Mouse (Mus musculus): Measurements from ENCODE around the gene Defb20.
A peak's percentile ranks its signal among the peaks of the same experiment; 100 is the strongest.
"Not testable (repeated sequence)": the region's sequence is repeated elsewhere in the genome, so short reads cannot be mapped to it uniquely, and the experiment has no call there.

Gene Defb20

DNA sequence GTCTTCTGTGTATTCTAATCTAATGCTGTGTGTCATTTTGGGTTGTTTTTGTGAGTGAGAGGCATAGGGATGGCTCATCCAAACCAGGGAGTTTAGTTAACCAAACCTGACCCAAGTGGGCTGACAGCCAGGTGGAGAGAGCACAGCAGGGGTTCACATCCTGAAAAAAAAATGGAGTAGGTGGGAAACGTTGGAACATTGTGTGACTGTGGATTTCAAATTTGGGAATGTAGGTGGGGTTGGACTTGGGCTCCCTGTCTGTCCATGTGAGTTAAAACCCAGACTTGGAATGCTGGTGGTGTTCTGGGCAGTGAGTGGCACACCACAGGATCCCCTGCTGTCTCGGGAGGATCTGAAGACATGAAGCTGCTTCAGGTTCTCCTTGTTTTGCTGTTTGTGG lies at the start of gene Defb20:
TSS of gene Defb20 (plus strand) at position 301 of the 400 bp plus-strand sequence.
- DNase-seq: no peak

DNA sequence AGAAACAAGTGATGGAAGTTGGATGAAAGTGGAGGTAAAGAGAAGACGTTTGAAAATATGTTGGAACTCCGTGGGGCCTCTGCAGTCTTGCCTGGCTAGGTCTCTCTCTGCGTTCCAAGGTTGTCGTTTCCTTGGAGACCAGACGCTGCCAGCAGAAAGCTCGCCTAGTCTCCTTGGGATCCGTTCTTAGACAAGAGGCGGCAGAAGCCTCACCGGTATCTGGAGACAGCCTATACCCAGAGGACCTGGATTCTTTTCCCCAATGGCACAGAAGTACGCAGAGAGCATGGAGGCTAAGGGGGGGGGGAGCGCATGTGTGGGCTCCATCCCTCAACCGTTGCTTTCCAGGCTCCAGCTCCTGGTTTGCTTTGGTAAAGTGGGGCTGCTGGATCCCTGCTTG lies 49.4 kb upstream of the Defb20 start:
- peak; percentile 60 for DNase-seq

DNA sequence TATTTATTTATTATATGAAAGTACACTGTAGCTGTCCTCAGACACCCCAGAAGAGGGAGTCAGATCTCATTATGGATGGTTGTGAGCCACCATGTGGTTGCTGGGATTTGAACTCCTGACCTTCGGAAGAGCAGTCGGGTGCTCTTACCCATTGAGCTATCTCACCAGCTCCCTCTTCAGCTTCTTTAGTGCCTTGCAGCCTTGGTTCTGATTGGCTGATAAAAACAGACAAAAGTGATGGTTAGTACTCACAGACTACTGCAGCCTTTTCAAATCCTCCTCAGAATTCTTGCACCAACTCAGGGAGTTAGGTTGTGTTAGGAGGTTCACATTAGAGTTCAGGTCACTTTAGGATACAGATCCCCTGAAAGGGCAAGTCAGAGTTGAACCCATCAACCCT lies 48.4 kb upstream of the Defb20 start:
- DNase-seq: not testable (repeated sequence)

DNA sequence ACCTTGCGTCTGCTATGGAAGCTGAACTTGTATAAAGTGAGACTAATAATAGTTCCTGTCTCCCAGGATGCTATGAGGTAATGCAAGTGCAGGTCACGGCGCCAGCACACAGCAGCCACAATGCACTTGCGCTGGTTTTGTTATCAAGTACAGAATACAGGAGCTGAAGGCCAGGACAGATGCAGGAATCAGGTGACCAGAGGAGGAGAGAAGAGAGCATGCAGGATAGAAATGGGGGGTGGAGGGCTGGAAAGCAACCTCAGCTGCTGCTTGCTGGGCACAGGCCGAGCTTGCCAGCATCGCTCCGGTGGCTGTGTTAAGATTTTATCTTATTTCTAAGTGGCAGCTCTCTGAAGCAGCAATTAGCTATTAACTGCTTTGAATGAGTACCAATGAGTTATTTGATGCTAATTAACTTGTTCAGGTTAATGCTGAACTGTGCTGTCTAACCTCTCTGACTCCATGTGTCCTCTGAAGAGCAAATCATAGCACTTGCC lies 40.4 kb upstream of the Defb20 start:
- no peak for DNase-seq

DNA sequence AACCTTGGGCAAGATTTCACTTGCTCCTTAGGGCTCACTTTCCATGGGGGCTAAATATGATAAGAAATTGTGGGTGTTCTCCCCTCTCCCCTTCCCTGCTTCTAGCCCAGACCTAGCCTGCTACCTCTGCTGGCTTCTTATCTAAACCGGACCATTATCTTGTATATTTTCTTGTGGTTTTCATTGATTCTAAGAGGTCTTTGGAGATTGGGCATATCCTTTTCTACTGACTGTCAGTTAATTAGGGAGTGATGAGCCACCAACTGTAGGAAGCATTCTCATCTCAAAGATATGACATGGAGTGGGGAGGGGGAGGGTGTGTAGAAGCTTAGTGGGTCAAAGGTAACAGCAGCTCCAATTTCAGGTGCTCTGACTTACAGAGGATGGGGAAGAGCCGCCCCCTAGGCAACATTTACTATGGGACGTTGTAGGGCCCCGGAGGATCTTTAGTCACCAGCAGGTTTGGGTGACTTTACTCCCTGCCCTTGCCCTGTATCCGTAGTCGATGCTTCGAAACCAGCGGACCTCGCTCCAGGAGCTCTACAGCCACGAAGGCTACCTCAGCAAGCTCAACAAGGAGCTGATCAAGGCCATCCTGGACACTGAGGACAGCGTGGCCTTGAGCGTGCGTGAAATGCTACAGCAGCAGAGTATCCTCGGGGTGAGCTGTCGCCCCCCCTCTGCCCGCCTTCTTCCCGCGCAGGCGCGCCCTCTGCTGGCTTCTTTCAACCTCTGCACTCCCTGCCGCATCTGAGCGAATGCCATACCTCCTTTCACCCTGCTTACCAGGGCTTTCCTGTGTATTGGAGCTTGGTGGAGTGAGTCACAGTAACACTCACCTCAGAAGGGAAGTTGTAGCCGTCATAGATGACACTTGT lies 39.6 kb upstream of the Defb20 start:
- peak; percentile 85 for DNase-seq

DNA sequence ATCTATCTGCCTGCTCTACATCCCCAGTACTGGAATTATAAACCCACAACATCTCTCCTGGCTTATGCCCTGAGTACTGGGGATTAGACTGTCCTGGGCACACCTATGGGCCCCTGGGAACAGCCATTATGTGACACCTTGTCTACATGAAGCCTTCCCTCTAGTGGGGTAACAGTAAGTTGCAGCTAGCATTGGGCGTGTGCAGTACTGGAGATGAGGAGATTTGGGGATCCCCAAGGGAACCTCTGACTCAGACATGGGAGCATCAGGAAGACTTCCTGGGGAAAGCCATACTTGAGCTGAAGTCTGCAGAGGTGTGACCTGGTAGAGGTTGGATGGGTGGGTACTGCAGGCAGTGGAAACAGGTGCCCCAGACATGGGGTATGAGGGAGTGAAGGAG lies 37.9 kb upstream of the Defb20 start:
- no peak for DNase-seq

DNA sequence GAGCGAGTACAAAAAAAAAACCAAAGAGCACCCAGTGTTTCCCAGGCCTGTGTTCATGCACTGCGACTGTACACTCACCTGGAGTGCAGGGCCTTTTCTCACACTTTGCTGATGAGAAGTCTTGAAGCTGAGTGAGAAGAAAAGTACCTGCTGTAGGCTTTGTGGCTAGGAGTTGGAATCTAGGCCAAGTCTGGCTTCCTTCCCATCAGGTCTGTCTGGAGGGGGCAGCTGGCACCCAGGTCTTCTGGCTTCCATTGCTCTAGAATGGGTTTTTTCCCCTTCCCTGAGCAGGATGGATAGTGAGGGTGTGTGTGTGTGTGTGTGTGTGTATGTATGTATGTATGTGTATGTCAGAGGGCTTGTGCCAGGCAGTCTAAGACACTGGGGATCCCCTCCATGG lies 37.0 kb upstream of the Defb20 start:
- no peak for DNase-seq

DNA sequence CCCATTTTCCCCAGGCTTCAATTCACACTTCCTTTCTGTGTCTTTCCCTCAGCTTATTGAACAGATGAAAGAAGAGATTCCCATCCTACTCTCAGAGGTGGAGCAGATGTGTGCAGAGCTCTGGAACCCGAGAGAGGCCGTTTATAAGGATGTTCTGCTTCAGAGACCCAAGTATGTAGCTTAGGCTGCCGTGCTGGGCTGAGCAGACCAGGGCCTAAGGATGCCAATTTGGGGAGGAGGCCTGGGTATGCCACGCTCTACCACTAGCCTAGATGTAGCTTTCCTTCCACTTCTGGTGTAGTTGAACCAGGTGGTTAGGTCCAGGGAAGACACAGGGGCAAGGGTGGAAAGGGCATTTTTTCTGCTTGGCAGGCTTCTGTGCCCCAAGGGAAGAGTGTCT lies 34.5 kb upstream of the Defb20 start:
- no peak for DNase-seq

DNA sequence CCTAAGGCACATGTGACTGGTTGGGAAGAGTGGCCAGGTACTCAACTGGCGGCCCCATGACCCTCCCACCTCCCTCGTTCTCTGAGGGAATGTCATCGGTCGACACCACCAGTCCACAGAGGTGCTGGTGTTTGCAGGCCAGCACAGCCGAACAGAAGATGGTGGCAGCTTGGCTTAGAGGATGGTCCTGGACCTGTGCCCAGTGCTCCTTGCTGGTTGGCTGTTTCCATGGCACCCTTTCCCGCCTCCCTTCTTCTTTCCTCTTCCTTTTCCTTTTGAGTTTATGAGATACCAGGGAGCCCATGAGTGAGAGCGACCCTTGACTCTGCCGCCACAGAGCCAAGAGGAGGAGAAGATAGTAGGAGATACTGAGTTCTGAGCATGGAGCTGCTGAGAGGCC lies 33.6 kb upstream of the Defb20 start:
- DNase-seq: no peak

DNA sequence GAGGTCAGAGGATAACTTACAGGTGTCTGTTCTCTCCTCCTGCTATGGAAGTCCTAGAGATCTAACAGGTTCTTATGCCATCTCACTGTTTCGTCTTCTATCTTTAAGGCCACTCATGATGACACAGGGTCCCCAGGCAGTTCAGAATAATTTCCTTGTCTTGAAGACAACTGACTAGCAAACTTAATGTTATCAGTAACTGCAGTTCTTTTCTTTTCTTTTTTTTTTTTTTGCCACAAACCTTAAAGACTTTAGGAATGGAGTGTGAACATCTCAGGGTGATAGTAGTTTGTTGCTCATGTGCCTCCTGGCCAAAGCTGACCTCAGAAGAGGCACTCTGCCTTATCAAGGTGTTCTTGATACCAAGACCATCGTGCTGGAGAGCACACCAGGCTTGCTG lies 30.2 kb upstream of the Defb20 start:
- DNase-seq: no peak

DNA sequence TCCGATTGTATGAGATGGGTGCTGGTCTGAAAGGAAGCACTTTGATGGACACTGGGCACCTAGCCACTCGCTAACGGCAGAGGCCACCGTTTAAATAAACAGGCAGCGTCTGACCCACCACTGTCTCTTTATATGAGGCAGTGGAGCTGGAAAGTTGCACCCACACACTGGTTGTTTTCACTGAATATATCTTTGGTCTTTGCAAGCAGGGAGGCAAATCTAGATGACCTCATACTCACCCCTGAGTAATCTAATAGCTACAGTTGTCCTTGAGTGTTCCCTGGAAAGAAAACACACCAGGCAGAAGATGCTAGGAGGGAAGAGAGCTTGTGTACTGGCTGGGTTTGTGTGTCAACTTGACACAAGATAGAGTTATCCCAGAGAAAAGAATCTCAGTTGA lies 29.4 kb upstream of the Defb20 start:
- DNase-seq: no peak

DNA sequence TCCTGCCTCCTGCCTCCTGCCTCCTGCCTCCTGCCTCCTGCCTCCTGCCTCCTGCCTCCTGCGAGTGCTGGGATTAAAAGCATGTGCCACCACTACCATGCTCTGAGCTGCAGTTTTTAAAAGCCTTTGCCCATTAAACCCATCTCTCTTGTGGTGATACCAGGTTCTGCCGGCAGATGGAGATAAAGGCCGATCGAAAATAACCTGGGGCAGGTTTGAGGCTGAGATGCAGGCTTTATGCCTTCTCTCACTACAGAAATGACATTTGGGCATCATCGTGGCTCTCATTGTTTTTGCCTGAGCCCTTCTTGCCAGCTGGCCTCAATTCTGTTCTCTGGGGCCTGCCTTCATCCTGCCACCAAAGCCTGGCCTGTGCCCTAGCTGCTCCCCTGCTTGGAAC lies 26.6 kb upstream of the Defb20 start:
- DNase-seq: peak; percentile 56

DNA sequence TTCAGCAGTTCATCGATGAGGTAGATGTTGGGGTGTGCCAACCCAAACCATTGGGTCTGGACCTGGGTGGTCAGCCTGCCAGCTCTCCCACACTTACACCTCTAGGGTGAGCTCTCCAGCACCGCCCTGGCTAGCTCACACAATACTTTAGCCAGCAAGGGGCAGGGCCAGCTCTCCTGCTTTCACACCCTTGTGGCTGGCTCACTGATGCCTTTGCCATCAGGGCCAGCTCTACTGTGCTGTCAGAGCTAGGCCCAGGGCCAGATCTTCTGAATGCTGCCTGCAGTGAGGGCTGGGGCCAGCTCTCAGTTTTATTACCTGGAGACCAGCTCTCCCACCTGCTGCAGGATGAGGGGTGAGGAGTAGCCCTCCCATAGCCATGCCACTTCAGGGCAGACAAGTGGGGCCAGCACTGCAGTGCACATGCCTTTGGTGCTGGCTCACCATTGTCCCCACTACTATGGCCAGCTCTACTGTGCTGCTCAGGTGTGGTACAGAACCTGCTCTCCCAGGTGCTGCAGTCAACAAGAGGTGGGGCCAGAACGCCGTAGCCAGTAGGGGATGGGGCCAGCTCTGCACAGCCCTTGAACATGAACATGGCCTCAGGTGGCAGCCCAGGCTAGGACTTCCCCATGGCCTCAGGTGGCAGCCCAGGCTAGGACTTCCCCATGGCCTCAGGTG lies 24.6 kb upstream of the Defb20 start:
- no peak for DNase-seq

DNA sequence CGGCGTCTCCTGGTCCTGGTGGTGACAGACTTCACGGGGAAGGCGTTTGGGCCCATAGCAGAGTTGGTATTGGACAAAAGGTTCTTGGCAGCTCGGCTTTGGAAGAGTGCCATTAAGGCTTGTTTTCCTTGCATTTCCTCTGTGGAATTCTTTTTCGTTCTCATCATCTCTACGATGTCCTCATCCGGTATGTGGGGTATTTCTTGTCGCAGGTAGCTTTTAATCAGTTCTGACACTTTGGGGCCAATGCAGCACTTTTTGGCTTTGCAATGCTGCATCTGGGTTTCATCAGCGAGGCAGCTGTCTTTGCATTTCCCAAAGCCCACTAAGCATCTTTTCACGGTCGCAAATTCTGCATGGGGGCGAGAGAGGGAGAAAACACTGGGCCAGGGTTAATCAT lies 17.6 kb upstream of the Defb20 start:
- no peak for DNase-seq

DNA sequence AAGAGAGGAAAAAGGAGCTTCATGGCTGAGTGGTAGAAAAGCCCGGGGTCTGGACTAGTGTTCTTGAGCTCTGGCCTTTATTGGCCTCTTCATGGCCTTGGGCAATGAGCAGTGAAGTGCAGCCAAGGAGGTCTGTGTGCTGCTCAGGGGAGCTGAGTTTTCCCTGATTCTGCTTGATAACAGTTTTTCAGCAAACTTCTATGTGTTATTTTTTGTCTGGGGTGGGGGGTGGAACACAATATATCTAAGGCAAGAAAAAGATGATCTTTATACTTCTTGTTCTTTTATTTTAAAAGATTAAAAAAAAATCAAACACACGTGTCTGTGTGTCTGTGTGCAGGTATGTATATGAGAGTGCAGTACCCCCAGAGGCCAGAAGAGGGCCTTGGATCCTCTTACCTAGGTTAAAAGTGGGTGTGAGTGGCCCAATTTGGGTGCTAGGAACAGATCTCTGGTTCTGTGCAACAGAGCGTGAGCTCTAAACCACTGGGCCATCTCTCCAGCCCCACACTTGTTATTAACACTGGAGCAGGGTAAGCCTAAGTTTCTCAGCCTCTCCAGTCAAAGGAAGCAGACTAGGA lies 12.2 kb upstream of the Defb20 start, which contains the start of gene Defb23:
TSS of gene Defb23 (minus strand) at position 51 of the 581 bp plus-strand sequence.
- DNase-seq: no peak

DNA sequence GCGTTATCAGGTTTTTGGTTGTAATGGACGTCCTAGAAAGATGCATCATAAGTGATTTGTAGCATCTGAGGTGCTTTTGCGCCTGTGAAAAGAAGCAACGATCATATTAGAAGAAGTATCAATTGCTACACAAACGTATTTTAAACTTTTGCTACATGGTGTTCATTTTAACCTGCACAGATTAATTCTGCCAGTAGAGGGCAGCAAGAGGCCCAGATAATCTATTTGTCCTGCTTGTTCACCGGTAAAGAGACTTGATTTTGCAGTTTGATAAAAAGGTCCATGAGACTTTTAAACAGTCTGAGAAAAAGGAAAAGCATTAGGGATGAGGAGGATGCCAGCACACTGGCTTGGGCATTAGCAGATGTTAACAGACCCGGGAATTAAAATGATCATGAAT lies 5.9 kb upstream of the Defb20 start:
- peak; percentile 52 for DNase-seq

DNA sequence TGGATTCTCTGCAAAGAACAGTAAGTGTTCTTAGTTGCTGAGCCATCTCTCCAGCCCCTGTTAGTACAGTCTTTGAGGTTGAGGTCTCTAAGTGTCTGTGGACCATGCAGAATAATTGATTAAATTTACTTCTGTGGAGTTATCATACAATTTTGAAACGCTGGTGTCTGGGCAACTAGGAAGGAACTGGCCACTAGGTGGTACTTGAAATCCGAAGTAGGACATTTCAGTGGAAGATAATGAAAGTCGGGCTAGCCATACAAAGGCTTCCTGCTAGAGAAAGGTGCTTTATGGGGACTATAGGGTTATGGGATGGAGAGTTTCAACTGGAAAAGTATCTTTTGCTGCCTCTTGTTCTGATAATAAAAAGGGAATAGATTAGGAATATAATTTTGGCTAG lies 4.4 kb upstream of the Defb20 start:
- no peak for DNase-seq

DNA sequence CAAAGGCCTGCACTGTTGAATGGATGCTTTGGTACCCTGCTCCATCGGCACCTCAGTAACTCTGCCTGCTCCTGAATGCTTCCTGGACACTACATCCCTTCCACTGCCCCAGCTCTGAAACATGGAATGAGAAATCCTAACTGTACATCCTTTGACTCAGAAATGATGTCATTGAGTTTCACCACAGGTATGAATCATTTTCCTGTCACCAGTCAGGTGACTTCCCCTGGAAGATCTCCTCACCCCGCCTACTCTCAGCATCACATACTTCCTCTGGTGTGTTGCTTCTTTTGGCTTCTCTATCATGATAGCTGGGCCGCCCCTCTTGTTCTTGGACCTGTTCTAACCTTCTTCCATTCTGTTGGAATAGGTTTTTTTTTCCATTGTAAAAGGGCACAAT lies 4.0 kb downstream of the Defb20 start:
- no peak for DNase-seq

DNA sequence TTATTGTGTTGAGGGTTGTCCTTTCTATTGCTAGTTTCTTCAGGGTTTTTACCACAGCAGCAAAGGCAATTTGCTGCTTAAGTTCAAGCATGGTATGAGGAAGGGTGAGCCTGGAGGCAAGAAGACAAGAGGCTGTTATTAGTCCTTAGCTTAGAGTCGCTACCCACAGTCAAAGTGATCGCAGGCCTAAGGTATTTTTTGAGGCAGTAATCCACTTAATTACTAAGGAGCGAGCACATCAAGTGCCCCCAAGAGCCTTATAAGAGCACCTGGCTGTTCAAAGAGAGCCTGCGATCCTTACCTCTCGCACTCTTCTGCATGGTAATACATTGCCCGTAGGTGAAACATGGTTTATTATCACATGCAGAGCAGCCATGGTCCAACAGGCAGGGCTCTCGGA lies 4.9 kb downstream of the Defb20 start:
- no peak for DNase-seq

DNA sequence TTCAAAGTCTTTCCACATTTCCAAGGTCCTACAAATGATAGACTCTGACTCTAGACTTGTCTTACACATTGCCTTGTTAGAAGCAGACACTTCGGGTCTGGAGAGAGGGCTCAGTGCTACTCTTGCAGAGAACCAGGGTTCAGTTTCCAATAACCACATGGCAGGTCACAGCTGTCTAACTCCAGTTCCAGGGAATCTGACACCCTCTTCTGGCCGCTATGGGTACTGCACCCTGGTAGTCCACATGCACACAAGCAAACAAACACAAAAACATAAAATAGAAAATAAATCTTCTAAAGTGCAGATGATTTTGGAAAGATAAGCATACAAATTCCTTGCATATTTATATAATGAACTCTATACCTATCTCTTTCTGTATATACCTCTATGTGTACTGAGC lies 10.2 kb downstream of the Defb20 start:
- no peak for DNase-seq

DNA sequence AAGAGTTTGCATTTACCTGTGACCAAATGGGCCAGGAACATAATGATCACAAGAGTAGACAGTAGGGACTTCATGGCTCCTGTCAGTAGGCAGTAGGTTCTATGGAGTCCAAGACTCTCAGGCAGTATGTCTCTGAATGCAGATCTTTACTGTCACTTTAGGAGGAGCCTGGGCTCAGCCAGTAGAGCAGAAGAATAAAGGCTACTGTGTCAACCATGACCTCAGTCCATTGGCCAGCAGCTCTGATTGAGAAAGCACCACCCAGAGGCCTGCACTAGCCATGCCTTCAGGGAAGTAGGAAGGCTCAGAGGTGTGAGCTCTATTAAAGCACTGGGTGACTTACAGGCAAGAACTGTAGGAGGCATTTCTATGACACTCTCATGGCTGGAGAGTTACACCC lies 13.2 kb downstream of the Defb20 start, which contains the start of gene Defb22:
TSS of gene Defb22 (minus strand) at position 101 of the 400 bp plus-strand sequence.
- DNase-seq: no peak

DNA sequence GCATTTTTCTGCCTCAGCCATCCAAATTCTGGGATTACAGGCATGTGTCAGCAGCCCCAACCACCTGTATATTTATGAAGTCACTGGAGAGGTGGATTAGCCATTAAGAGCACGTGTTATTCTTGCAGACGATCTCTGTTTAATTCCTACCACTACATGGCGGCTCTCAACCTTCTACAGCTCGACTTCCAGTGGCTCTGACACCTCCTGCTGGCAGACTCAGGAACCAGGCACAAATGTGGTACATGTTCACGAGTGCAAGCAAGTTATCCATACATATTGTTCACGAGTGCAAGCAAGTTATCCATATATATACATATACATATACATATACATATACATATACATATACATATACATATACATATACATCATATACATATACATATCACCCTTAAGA lies 16.3 kb downstream of the Defb20 start:
- DNase-seq: no peak

DNA sequence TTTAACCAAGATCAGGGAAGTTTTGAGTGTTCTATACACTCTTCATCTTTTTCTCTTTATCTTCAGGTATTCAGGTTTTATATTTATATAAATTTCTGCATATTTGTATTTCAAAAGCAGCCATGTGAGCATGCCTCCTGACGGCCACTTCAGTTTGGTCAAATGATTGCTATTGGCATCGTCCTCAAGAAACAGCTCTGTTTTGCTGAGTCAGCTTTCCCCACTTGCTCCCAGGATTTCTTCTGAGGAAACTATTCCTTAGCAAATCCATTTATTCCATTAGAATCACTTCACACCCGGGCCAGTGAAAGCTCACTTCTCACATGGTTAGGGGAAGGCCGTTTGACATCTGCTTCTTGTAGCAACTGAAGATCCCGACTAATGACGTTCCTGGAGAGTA lies 21.2 kb downstream of the Defb20 start:
- DNase-seq: no peak

All from right cerebral cortex, adult 18-20 months (tissue).